Mouse (Mus musculus) megakaryocyte, embryonic 14.5 days (primary cell): ENCODE results near the gene Srgap2. TPM values are rescaled to one million over a fixed set of nuclear protein-coding genes. Genes with fewer than 3 reads are reported as not detected.

Source experiments
- H3K27me3 ChIP-seq: replicated peaks from 2 replicates; pipeline ENCODE3; 2012; ENCODE audit warnings: inconsistent platforms
- H3K36me3 ChIP-seq: replicated peaks from 2 replicates; pipeline ENCODE3; 2012; ENCODE audit warnings: low read length, inconsistent platforms, mixed read lengths
- H3K4me1 ChIP-seq: 2 replicates; pipeline ENCODE4 v1.6.1; 2012; ENCODE audit warnings: inconsistent platforms
- H3K4me3 ChIP-seq: replicated peaks from 2 replicates; pipeline ENCODE3; 2012; ENCODE audit warnings: moderate library complexity, mild to moderate bottlenecking, inconsistent platforms
- H3K9me3 ChIP-seq: 2 replicates; pipeline ENCODE4 v1.6.1; 2012; ENCODE audit warnings: inconsistent platforms
- FLI1 ChIP-seq: IDR thresholded peaks from 2 replicates; pipeline ENCODE4 v1.6.1; 2012; ENCODE audit warnings: low read length, inconsistent platforms, mixed read lengths
- GATA1 ChIP-seq: IDR thresholded peaks from 3 replicates; pipeline ENCODE4 v1.6.1; 2012; ENCODE audit warnings: mixed read lengths, low read length, inconsistent platforms, borderline replicate concordance
- polyA plus RNA-seq: library from polyadenylated mRNA; stranded (reverse); fragments of >175 nt; gene quantifications from 2 replicates; pipeline ENCODE4 v1.2.3, GENCODE M21; 2012; ENCODE audit warnings: low replicate concordance; ENCODE audit not compliant: insufficient read depth

Gene Srgap2
- polyA plus RNA-seq, 1 experiment = 12.2 TPM

- peaks cover 70% of the 10 kb centered on the region for H3K4me1 ChIP-seq
Measured at GRCm38 (mm10) chr1:131526371-131527270, 531 bp downstream of the Srgap2 start.

GRCm38 (mm10) chr1:131525586-131526271 is 1.4 kb downstream of the Srgap2 start:
- H3K27me3 ChIP-seq = no peaks in the 10 kb centered on the region
- H3K9me3 ChIP-seq = no peaks in the 10 kb centered on the region
- peaks cover 37% of the 10 kb centered on the region for H3K36me3 ChIP-seq
- H3K4me3 ChIP-seq = peak overlapping the region; percentile 100
- peaks cover 69% of the 10 kb centered on the region for H3K4me1 ChIP-seq
- TF ChIP-seq GATA1 = no peak
- TF ChIP-seq FLI1 = no peak

More at GRCm38 (mm10) chr1:131526371-131527270, 531 bp downstream of the Srgap2 start:
- TF ChIP-seq FLI1 = no peak
- no peak for TF ChIP-seq GATA1
- no peaks in the 10 kb centered on the region for H3K27me3 ChIP-seq
- no peaks in the 10 kb centered on the region for H3K9me3 ChIP-seq
- H3K4me3 ChIP-seq = peak overlapping the region; percentile 100
- peaks cover 38% of the 10 kb centered on the region for H3K36me3 ChIP-seq

- H3K27me3 ChIP-seq = no peaks in the 10 kb centered on the region
- H3K36me3 ChIP-seq = peaks cover 35% of the 10 kb centered on the region
- no peak for TF ChIP-seq FLI1
- peak overlapping the region; percentile 100 for H3K4me3 ChIP-seq
- H3K9me3 ChIP-seq = no peaks in the 10 kb centered on the region
- H3K4me1 ChIP-seq = peaks cover 67% of the 10 kb centered on the region
Measured at GRCm38 (mm10) chr1:131525101-131525585, 2.0 kb downstream of the Srgap2 start.

DNA sequence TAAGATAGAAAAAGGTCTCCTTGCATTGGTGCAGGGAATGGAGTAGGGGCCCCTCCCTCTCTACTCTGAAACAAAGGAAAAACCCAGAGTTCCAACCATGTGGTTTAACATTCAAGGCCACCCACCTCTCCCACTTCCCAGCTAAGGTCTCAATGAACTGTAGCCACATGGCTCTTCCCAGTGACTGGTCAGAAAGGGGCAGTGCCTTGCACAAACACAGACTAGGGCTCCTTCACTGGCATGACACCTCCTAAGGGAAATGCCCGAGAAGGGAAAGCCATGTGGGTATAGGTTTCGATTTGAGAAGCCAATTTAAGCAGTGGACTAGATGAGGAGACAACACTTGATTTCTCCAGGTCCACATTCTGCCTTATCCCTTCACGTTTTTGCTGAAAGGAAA is 3.4 kb downstream of the Srgap2 start:
- peak overlapping the region; percentile 100 for H3K4me3 ChIP-seq
- H3K36me3 ChIP-seq = peaks cover 45% of the 10 kb centered on the region
- no peaks in the 10 kb centered on the region for H3K27me3 ChIP-seq
- H3K4me1 ChIP-seq = peaks cover 64% of the 10 kb centered on the region
- no peaks in the 10 kb centered on the region for H3K9me3 ChIP-seq
- TF ChIP-seq FLI1 (no peak), GATA1 (no peak)

- no peaks in the 10 kb centered on the region for H3K9me3 ChIP-seq
- TF ChIP-seq FLI1 (no peak), GATA1 (no peak)
- H3K4me3 ChIP-seq = no peak overlapping the region
- no peaks in the 10 kb centered on the region for H3K27me3 ChIP-seq
- H3K36me3 ChIP-seq = peaks cover 28% of the 10 kb centered on the region
- H3K4me1 ChIP-seq = peaks cover 65% of the 10 kb centered on the region
Measured at GRCm38 (mm10) chr1:131516588-131516987, 10.6 kb downstream of the Srgap2 start.

DNA sequence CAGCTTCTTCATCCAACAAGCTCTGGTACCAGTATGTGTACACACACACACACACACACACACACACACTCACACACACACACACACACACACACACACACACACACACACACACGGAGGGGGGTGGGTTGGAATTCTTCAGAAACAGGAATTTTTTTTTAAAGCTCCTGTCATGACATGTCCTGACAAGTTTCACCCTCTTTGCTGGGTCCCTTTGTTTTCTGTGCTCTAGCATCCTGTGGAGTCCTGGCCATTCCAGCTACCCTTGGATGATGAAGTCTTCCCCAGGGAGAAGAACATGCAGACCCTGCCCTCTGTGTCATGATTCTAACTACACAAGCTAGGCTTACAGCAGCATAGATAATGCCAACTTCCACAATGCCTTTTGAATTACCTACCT is 13.0 kb downstream of the Srgap2 start:
- no peaks in the 10 kb centered on the region for H3K9me3 ChIP-seq
- no peak for TF ChIP-seq FLI1
- no peak for TF ChIP-seq GATA1
- H3K4me3 ChIP-seq = peak overlapping the region; percentile 62
- peaks cover 28% of the 10 kb centered on the region for H3K36me3 ChIP-seq
- H3K4me1 ChIP-seq = peaks cover 56% of the 10 kb centered on the region
- no peaks in the 10 kb centered on the region for H3K27me3 ChIP-seq

GRCm38 (mm10) chr1:131513136-131513535 is 14.0 kb downstream of the Srgap2 start:
- peaks cover 23% of the 10 kb centered on the region for H3K36me3 ChIP-seq
- no peaks in the 10 kb centered on the region for H3K27me3 ChIP-seq
- no peak for TF ChIP-seq FLI1
- TF ChIP-seq GATA1 = no peak
- no peak overlapping the region for H3K4me3 ChIP-seq
- H3K9me3 ChIP-seq = no peaks in the 10 kb centered on the region
- H3K4me1 ChIP-seq = peaks cover 53% of the 10 kb centered on the region

GRCm38 (mm10) chr1:131511661-131512500 is 15.3 kb downstream of the Srgap2 start:
- Histone ChIP-seq H3K27me3 (no peaks in the 10 kb centered on the region), H3K36me3 (peaks cover 15% of the 10 kb centered on the region), H3K4me1 (peaks cover 53% of the 10 kb centered on the region), H3K4me3 (no peak overlapping the region), H3K9me3 (no peaks in the 10 kb centered on the region)
- TF ChIP-seq FLI1 (no peak), GATA1 (no peak)

GRCm38 (mm10) chr1:131511131-131511530 is 16.0 kb downstream of the Srgap2 start:
- no peak overlapping the region for H3K4me3 ChIP-seq
- H3K36me3 ChIP-seq = peaks cover 20% of the 10 kb centered on the region
- no peaks in the 10 kb centered on the region for H3K9me3 ChIP-seq
- H3K27me3 ChIP-seq = no peaks in the 10 kb centered on the region
- H3K4me1 ChIP-seq = peaks cover 57% of the 10 kb centered on the region
- no peak for TF ChIP-seq FLI1
- no peak for TF ChIP-seq GATA1
